Mouse (Mus musculus) naive thymus-derived CD4-positive, alpha-beta T cell, adult 2 months (primary cell): ENCODE measurements around the gene Btg2.
A peak's percentile ranks its signal among the peaks of the same experiment; 100 is the strongest.

Experiments
- DNase-seq: peaks from one replicate; pipeline ENCODE4 v3.0.0-alpha.2; 2011; ENCODE audit warnings: low read depth

The Btg2 gene

GRCm38 (mm10) chr1:134059739-134060695, 18.9 kb downstream of the Btg2 start:
- DNase-seq: peak; percentile 83

- peak; percentile 82 for DNase-seq
These were observed 20.1 kb downstream of the Btg2 start for GRCm38 (mm10) chr1:134058870-134059269.

- no peak for DNase-seq
These were observed 21.2 kb downstream of the Btg2 start for GRCm38 (mm10) chr1:134057736-134058135.

- DNase-seq: no peak
These were observed 22.6 kb downstream of the Btg2 start for GRCm38 (mm10) chr1:134056285-134056684.

- DNase-seq: no peak
These were observed 23.2 kb downstream of the Btg2 start for GRCm38 (mm10) chr1:134055666-134056245.

GRCm38 (mm10) chr1:134055058-134055457, 23.9 kb downstream of the Btg2 start:
- no peak for DNase-seq

- peak; percentile 93 for DNase-seq
These were observed 25.7 kb downstream of the Btg2 start for GRCm38 (mm10) chr1:134053207-134053606.

- DNase-seq: no peak
These were observed 29.4 kb downstream of the Btg2 start for GRCm38 (mm10) chr1:134049542-134049941.

GRCm38 (mm10) chr1:134048759-134049158, 30.2 kb downstream of the Btg2 start:
- peak; percentile 85 for DNase-seq

- DNase-seq: no peak
These were observed 31.5 kb downstream of the Btg2 start for GRCm38 (mm10) chr1:134047431-134047830.

GRCm38 (mm10) chr1:134046387-134046786, 32.5 kb downstream of the Btg2 start:
- no peak for DNase-seq

- DNase-seq: peak; percentile 63
These were observed 32.9 kb downstream of the Btg2 start for GRCm38 (mm10) chr1:134045971-134046370.

- no peak for DNase-seq
These were observed 34.1 kb downstream of the Btg2 start for GRCm38 (mm10) chr1:134044805-134045204.

- DNase-seq: no peak
These were observed 36.6 kb downstream of the Btg2 start for GRCm38 (mm10) chr1:134042341-134042740.

GRCm38 (mm10) chr1:134041900-134042299, 37.0 kb downstream of the Btg2 start:
- DNase-seq: no peak

GRCm38 (mm10) chr1:134039361-134039760, 39.6 kb downstream of the Btg2 start:
- DNase-seq: no peak

GRCm38 (mm10) chr1:134038336-134038735, 40.6 kb downstream of the Btg2 start:
- no peak for DNase-seq

- no peak for DNase-seq
These were observed 41.7 kb downstream of the Btg2 start, which contains the start of gene Fmod for GRCm38 (mm10) chr1:134037172-134037571. Gene Fmod (plus strand): TSS chr1:134037254.

GRCm38 (mm10) chr1:134036492-134036891, 42.4 kb downstream of the Btg2 start:
- DNase-seq: no peak

GRCm38 (mm10) chr1:134028161-134028846, 50.6 kb downstream of the Btg2 start:
- no peak for DNase-seq

GRCm38 (mm10) chr1:134026741-134027140, 52.2 kb downstream of the Btg2 start:
- DNase-seq: no peak

- no peak for DNase-seq
These were observed 52.9 kb downstream of the Btg2 start for GRCm38 (mm10) chr1:134025975-134026374.
